Mouse (Mus musculus) thymus, adult 2 months (tissue): Measurements from ENCODE around the gene March7. TPM values are rescaled to one million over a fixed set of nuclear protein-coding genes. Genes with fewer than 3 reads are reported as not detected.

ENCODE experiments used
- DNase-seq: peaks from one replicate; pipeline ENCODE4 v3.0.0; 2021
- H3K27ac ChIP-seq: fragments of 200-500 bp; 2 replicates; pipeline ENCODE4 v1.5.1; 2012; ENCODE audit warnings: low read length, control low read depth; ENCODE audit not compliant: control insufficient read depth, insufficient read depth
- H3K27me3 ChIP-seq: fragments of 200-500 bp; 2 replicates; pipeline ENCODE4 v1.6.1; 2012; ENCODE audit warnings: mild to moderate bottlenecking, low read length, moderate library complexity, mixed read lengths; ENCODE audit not compliant: control insufficient read depth, insufficient read depth
- H3K36me3 ChIP-seq: fragments of 200-500 bp; 2 replicates; pipeline ENCODE4 v1.6.1; 2012; ENCODE audit warnings: mild to moderate bottlenecking, low read length, moderate library complexity; ENCODE audit not compliant: control insufficient read depth, insufficient read depth
- H3K4me1 ChIP-seq: fragments of 200-500 bp; replicated peaks from 2 replicates; pipeline ENCODE4 v1.6.1; 2012; ENCODE audit warnings: low read length; ENCODE audit not compliant: control insufficient read depth, insufficient read depth
- H3K4me3 ChIP-seq: fragments of 200-500 bp; 2 replicates; pipeline ENCODE4 v1.5.1; 2012; ENCODE audit warnings: mild to moderate bottlenecking, low read length, control low read depth, moderate library complexity; ENCODE audit not compliant: control insufficient read depth, insufficient read depth
- CTCF ChIP-seq: fragments of 200-500 bp; IDR thresholded peaks from 2 replicates; pipeline ENCODE4 v1.5.1; 2012; ENCODE audit warnings: mild to moderate bottlenecking, control low read depth, low read length, moderate library complexity, borderline replicate concordance; ENCODE audit not compliant: control insufficient read depth, poor library complexity, insufficient read depth; ENCODE audit errors: extremely low read depth
- POLR2A ChIP-seq: fragments of 200-500 bp; IDR thresholded peaks from 2 replicates; pipeline ENCODE4 v1.6.1; 2012; ENCODE audit warnings: mild to moderate bottlenecking, low read length, control low read depth, moderate library complexity; ENCODE audit not compliant: control insufficient read depth, poor library complexity, insufficient read depth; ENCODE audit errors: extremely low read depth
- WGBS: fragments of 180-500 bp; shearing (Covaris S2); methylation state at CpG from one replicate; pipeline ENCODE4 v1.1.7; 2018; 5-methylcytosine and 5-hydroxymethylcytosine counted together
- polyA plus RNA-seq: library from polyadenylated mRNA; depleted of rRNA; stranded (reverse); fragments of >200 nt; gene quantifications from 2 replicates; pipeline ENCODE4 v1.2.3, GENCODE M21; 2012

Gene March7
- polyA plus RNA-seq, 1 experiment = 23.3 TPM

DNA sequence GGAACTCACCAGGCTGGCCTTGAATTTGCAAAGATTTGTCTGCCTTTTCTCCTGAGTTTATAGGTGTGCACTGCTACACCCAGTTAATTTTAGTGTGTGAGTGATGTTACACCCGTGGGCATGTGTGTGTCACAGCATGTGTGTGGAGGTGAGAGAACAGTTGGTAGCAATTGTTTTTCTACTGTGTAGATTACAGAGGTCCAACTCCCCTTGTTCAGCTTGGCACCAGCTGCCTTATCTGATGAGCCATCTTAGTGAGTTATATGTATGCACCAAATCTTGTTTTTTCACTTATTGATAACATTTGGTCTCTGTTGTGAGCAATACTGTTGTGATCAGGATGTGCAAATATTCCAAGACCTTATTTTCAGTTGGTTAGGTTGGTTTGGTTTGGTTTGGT, 13.8 kb downstream of the March7 start:
- H3K4me1 ChIP-seq = no peaks in the 10 kb centered on the region

DNA sequence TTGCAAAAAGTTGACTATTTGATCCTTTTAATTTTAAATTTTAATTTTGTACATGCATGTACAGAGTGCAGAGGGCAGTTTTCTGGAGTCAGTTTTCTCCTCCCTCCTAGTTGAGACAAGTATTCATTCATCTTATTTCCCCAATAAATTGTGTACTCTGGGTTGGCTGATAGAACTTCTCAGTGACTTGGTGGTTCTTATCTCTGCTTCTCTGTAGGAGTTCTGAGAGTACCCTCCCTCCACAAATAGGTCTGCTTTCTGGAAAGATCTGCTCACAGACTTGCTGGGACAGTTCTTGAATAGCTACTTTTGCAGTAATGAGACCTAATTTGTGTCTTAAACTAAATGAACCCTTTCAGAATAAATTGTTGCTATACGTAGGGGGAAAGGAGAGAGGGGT, 18.8 kb downstream of the March7 start:
- Histone ChIP-seq H3K27ac (no peak overlapping the region), H3K4me3 (no peak overlapping the region), H3K27me3 (no peaks in the 10 kb centered on the region), H3K36me3 (peaks cover 38% of the 10 kb centered on the region), H3K4me1 (no peaks in the 10 kb centered on the region)
- WGBS = 98% methylated on average over 1 of the region's 1 CpGs
- TF ChIP-seq CTCF (no peak), POLR2A (no peak)
- DNase-seq = no peak

More for the DNA sequence above, 13.8 kb downstream of the March7 start:
- Histone ChIP-seq H3K27ac (no peak overlapping the region), H3K4me3 (no peak overlapping the region), H3K36me3 (no peaks in the 10 kb centered on the region), H3K27me3 (no peaks in the 10 kb centered on the region)
- TF ChIP-seq POLR2A (no peak), CTCF (no peak)
- WGBS = 71% methylated on average over 1 of the region's 1 CpGs
- no peak for DNase-seq

DNA sequence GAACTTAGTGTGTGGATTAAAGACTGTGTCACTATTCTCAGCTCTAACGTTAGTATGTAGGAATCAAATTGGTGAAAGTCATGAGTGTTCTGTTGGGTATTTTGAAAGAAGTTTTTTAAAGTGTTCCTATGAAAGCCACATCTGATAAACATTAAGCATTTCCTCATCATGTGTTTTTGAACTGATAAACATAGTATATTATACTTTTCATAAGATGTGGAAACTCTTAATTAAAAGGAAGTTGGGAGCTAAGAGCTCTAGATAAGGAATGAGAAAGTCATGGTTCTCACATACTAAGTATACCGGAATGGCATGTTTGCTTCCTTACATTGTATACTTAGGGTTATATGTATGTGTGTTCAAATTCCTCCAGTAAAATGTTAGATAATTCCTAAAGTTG, 20.7 kb downstream of the March7 start:
- Histone ChIP-seq H3K36me3 (peaks cover 56% of the 10 kb centered on the region), H3K4me1 (no peaks in the 10 kb centered on the region), H3K27ac (no peak overlapping the region), H3K4me3 (no peak overlapping the region), H3K27me3 (no peaks in the 10 kb centered on the region)
- no peak for DNase-seq
- TF ChIP-seq POLR2A (no peak), CTCF (no peak)
- WGBS = 98% methylated on average over 2 of the region's 2 CpGs

DNA sequence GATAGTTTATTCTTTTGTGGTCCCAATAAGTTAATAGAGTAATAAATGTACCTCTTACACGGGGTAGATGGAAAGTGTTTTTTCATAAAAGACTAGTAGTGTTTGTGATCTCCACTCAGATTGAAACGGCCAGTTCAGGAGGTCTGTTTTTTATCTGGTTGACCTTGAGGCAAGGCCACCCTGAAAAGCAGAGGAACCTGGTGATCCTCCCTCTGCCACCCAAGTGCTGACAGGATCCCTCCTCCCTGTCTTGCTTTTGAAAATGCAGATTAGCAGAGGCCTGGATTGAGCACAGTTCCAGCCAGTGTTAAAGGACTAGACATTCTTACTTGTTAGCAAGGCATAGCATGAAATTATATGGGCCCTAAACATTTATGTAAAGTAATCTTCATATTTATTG, 23.5 kb downstream of the March7 start:
- no peaks in the 10 kb centered on the region for H3K4me1 ChIP-seq
- no peak overlapping the region for H3K27ac ChIP-seq
- H3K36me3 ChIP-seq = peaks cover 84% of the 10 kb centered on the region
- no peak for TF ChIP-seq CTCF
- no peak for TF ChIP-seq POLR2A
- no peak overlapping the region for H3K4me3 ChIP-seq
- H3K27me3 ChIP-seq = no peaks in the 10 kb centered on the region
- WGBS = 96% methylated on average over 2 of the region's 2 CpGs
- DNase-seq = no peak

DNA sequence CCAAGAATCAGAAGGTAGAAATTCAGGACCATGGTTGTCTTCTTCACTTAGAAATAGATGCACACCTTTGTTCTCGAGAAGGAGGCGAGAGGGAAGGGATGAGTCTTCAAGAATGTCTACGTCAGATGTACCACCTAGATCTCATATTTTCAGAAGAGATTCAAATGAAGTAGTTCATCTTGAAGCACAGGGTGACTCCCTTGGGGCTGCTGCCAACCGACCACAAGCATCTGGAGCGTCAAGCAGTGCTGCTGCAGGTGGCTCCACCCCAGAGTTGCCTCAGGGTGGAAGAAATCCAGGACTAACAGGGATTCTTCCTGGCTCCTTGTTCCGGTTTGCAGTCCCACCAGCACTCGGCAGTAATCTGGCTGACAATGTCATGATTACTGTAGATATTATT, 24.8 kb downstream of the March7 start:
- 92% methylated on average over 7 of the region's 7 CpGs for WGBS
- Histone ChIP-seq H3K27ac (no peak overlapping the region), H3K36me3 (peaks cover 94% of the 10 kb centered on the region), H3K4me1 (no peaks in the 10 kb centered on the region), H3K27me3 (no peaks in the 10 kb centered on the region), H3K4me3 (no peak overlapping the region)
- DNase-seq = no peak
- no peak for TF ChIP-seq CTCF
- no peak for TF ChIP-seq POLR2A

DNA sequence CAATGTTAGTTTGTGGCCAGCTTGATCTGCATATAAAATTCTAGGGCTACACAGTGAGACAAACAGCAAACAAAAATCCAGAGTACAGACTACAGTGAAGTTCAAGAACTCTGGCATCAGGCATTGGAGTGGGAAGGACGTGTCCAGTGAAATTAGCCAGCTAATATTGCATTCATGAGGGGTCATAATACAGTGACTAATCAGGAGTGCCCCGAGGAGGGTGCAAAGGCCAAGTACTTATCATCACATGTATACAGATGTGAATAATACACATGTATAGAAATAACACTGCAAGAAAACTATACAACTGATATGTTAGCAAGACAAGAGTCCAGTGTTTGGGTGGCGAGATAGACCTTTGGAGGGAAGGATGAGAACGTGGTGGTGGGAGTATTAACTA, 43.1 kb downstream of the March7 start:
- H3K27me3 ChIP-seq = no peaks in the 10 kb centered on the region
- TF ChIP-seq POLR2A (no peak), CTCF (no peak)
- DNase-seq = no peak
- no peak overlapping the region for H3K27ac ChIP-seq
- no peaks in the 10 kb centered on the region for H3K4me1 ChIP-seq
- WGBS = 98% methylated on average over 4 of the region's 4 CpGs
- no peak overlapping the region for H3K4me3 ChIP-seq
- peaks cover 20% of the 10 kb centered on the region for H3K36me3 ChIP-seq

DNA sequence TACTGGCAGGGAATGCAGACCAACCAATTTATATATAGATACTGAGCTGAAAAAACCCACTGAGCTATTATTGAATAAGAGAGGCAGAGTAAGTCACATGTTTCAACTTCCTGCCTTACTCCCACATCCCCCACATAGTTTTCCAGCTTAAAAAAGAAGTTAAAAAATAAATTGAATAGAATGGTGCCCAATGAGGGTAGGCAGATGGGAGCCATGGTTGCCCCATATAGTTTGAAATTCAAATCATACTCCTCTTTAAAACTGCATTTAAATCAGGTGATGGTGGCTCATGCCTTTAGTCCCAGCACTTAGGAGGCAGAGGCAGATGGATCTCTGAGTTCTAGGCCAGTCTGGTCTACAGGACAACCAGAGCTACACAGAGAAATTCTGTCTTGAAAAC, 43.8 kb downstream of the March7 start:
- no peak for DNase-seq
- Histone ChIP-seq H3K36me3 (peaks cover 20% of the 10 kb centered on the region), H3K4me3 (no peak overlapping the region), H3K27ac (no peak overlapping the region), H3K27me3 (no peaks in the 10 kb centered on the region), H3K4me1 (no peaks in the 10 kb centered on the region)
- TF ChIP-seq CTCF (no peak), POLR2A (no peak)
